Mouse (Mus musculus): ENCODE data around the gene Ap5z1. TPM values are rescaled to one million over a fixed set of nuclear protein-coding genes. Genes with fewer than 3 reads are reported as not detected.

Gene Ap5z1
- 39.2 to 52.4 TPM (median 41.2 TPM) in 4 replicates for total RNA-seq (2023)

DNA sequence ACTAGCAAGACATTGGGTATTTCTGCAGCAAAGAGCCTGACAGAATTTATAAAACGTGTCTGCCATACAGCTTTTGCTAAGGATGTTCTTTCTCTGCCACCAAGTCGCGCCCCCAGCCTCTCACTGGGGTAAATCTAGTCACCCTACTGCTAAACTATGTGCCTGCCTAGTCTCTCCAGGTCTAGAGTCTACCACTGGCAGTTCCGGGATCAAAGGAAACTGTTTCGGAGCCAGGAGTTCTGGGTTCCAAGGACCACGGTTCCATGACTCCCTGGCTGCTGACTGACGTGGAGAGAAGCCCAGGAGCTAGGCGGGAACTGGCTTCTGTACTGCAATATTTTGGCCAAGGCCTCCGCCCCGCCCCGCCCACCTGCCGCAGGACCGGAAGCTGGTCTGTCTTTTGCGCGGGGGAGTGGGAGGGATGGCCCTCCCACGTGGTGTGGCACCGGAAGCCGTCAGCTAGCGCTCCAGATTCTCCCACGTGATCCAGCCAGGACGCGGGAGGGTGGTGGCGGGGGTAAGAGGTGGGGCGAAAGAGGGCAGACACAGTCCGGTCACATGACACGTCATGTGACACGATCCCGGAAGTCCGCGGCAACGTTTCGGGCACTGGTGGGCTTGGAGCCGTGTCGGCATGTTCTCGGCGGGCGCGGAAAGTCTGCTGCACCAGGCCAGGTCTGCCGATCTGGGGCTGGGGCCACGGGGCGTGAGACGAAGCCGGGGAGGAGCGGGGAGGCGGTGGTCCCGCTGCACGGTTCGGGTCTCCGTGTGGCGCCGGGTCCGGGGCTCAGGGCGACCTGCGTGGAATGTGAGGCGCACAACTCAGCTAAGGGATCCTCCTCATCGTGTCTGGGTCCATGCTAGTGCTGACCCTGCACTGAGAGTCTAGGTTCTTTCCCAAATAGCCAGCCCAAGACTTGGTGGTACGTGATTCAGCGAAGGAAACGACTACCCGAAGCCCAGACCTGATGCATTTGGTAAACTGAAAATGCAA is at the start of gene Ap5z1:
Gene Ap5z1 (plus strand): TSS at position 484 of the 994 bp plus-strand sequence.

Other genes with a start within 250 kb of the Ap5z1 start
- 67.2 to 78.2 TPM (median 72.9 TPM) in 4 replicates for gene Foxk1, start 62.4 kb upstream of the Ap5z1 start, total RNA-seq (2023)
- gene Papolb, start 66.1 kb downstream of the Ap5z1 start, total RNA-seq (2023), result not detected in 4 replicates
- not detected in 4 replicates for gene Radil, start 87.2 kb downstream of the Ap5z1 start, total RNA-seq (2023)
- not detected in 4 replicates for gene Mmd2, start 144.9 kb downstream of the Ap5z1 start, total RNA-seq (2023)
- gene Wipi2, start 163.8 kb downstream of the Ap5z1 start, total RNA-seq (2023), result 66.7 to 71.1 TPM (median 68.7 TPM) in 4 replicates
- gene Slc29a4, start 228.6 kb downstream of the Ap5z1 start, total RNA-seq (2023), result 4.4 to 6.5 TPM (median 4.6 TPM) in 4 replicates

All from B cell, adult 62 days (primary cell).